Mouse (Mus musculus): Measurements from ENCODE around the gene Bag3. TPM values are rescaled to one million over a fixed set of nuclear protein-coding genes. Genes with fewer than 3 reads are reported as not detected.

Bag3 gene
- polyA plus RNA-seq, 1 experiment from 2014 or later, result 26.9 TPM

- 71% methylated on average over 3 of the region's 3 CpGs for WGBS
- Histone ChIP-seq H3K9ac (ENCODE audit: low read length) (no peak overlapping the region), H3K4me2 (ENCODE audit: low read length) (no peak overlapping the region), H3K27ac (replicated peaks in 1 of 2; ENCODE audit: control insufficient read depth in 1 of 2, insufficient read depth in 1 of 2, low read depth in 2 of 2, low read length in 2 of 2) (no peak overlapping the region), H3K27me3 (ENCODE audit: control insufficient read depth, insufficient read depth, low read length) (no peaks in the 10 kb centered on the region), H3K4me3 (ENCODE audit: control insufficient read depth in 1 of 2, insufficient read depth in 1 of 2, low read depth in 1 of 2, low read length in 2 of 2) (no peak overlapping the region), H3K9me3 (ENCODE audit: control insufficient read depth, low read length) (no peaks in the 10 kb centered on the region), H3K36me3 (ENCODE audit: control insufficient read depth, insufficient read depth, low read length) (peaks cover 25% of the 10 kb centered on the region), H3K4me1 (ENCODE audit: control insufficient read depth in 2 of 2, insufficient read depth in 2 of 2, low read length in 2 of 2) (peaks cover 15 to 34% of the 10 kb centered on the region in 2 experiments)
- no peak for ATAC-seq (ENCODE audit: insufficient number of reproducible peaks, insufficient read depth, low FRiP score, low read depth)
These were observed 27.7 kb downstream of the Bag3 start for GRCm38 (mm10) chr7:128551087-128551457.

GRCm38 (mm10) chr7:128553105-128553705, 29.8 kb downstream of the Bag3 start:
- Histone ChIP-seq H3K27ac (replicated peaks in 1 of 2; ENCODE audit: control insufficient read depth in 1 of 2, insufficient read depth in 1 of 2, low read depth in 2 of 2, low read length in 2 of 2) (peak overlapping the region in 1 of 2 experiments; percentile 41; a peak in 2 of 4 replicates), H3K9me3 (ENCODE audit: control insufficient read depth, low read length) (no peaks in the 10 kb centered on the region), H3K27me3 (ENCODE audit: control insufficient read depth, insufficient read depth, low read length) (no peaks in the 10 kb centered on the region), H3K36me3 (ENCODE audit: control insufficient read depth, insufficient read depth, low read length) (peaks cover 4% of the 10 kb centered on the region), H3K4me2 (ENCODE audit: low read length) (no peak overlapping the region), H3K4me1 (ENCODE audit: control insufficient read depth in 2 of 2, insufficient read depth in 2 of 2, low read length in 2 of 2) (peaks cover 15 to 34% of the 10 kb centered on the region in 2 experiments), H3K4me3 (ENCODE audit: control insufficient read depth in 1 of 2, insufficient read depth in 1 of 2, low read depth in 1 of 2, low read length in 2 of 2) (no peak overlapping the region), H3K9ac (ENCODE audit: low read length) (no peak overlapping the region; the same call in 1 of the 2 replicates)
- no peak for ATAC-seq (ENCODE audit: insufficient number of reproducible peaks, insufficient read depth, low FRiP score, low read depth)
- WGBS, result 19% methylated on average over 3 of the region's 3 CpGs

- Histone ChIP-seq H3K4me2 (ENCODE audit: low read length) (no peak overlapping the region), H3K4me1 (ENCODE audit: control insufficient read depth in 2 of 2, insufficient read depth in 2 of 2, low read length in 2 of 2) (peaks cover 9 to 22% of the 10 kb centered on the region in 2 experiments), H3K9me3 (ENCODE audit: control insufficient read depth, low read length) (no peaks in the 10 kb centered on the region), H3K27ac (replicated peaks in 1 of 2; ENCODE audit: control insufficient read depth in 1 of 2, insufficient read depth in 1 of 2, low read depth in 2 of 2, low read length in 2 of 2) (no peak overlapping the region), H3K36me3 (ENCODE audit: control insufficient read depth, insufficient read depth, low read length) (no peaks in the 10 kb centered on the region), H3K9ac (ENCODE audit: low read length) (no peak overlapping the region), H3K27me3 (ENCODE audit: control insufficient read depth, insufficient read depth, low read length) (no peaks in the 10 kb centered on the region), H3K4me3 (ENCODE audit: control insufficient read depth in 1 of 2, insufficient read depth in 1 of 2, low read depth in 1 of 2, low read length in 2 of 2) (no peak overlapping the region)
- WGBS, result 57% methylated on average over 6 of the region's 6 CpGs
- 0 out of 2 replicates have a peak, but pooled peaks have one; percentile 7 for ATAC-seq (ENCODE audit: insufficient number of reproducible peaks, insufficient read depth, low FRiP score, low read depth)
These were observed 31.1 kb downstream of the Bag3 start for GRCm38 (mm10) chr7:128554502-128554901.

GRCm38 (mm10) chr7:128555141-128555750, 31.8 kb downstream of the Bag3 start:
- H3K27me3 ChIP-seq (ENCODE audit: control insufficient read depth, insufficient read depth, low read length), result no peaks in the 10 kb centered on the region
- no peak for ATAC-seq (ENCODE audit: insufficient number of reproducible peaks, insufficient read depth, low FRiP score, low read depth)
- WGBS, result 85% methylated on average over 5 of the region's 5 CpGs
- no peaks in the 10 kb centered on the region for H3K9me3 ChIP-seq (ENCODE audit: control insufficient read depth, low read length)
- no peak overlapping the region for H3K4me2 ChIP-seq (ENCODE audit: low read length)
- no peak overlapping the region for H3K9ac ChIP-seq (ENCODE audit: low read length)
- no peak overlapping the region for H3K27ac ChIP-seq (replicated peaks in 1 of 2; ENCODE audit: control insufficient read depth in 1 of 2, insufficient read depth in 1 of 2, low read depth in 2 of 2, low read length in 2 of 2)
- no peak overlapping the region for H3K4me3 ChIP-seq (ENCODE audit: control insufficient read depth in 1 of 2, insufficient read depth in 1 of 2, low read depth in 1 of 2, low read length in 2 of 2)
- peaks cover 5 to 15% of the 10 kb centered on the region in 2 experiments for H3K4me1 ChIP-seq (ENCODE audit: control insufficient read depth in 2 of 2, insufficient read depth in 2 of 2, low read length in 2 of 2)
- no peaks in the 10 kb centered on the region for H3K36me3 ChIP-seq (ENCODE audit: control insufficient read depth, insufficient read depth, low read length)

GRCm38 (mm10) chr7:128556923-128557430, 33.6 kb downstream of the Bag3 start:
- WGBS, result 68% methylated on average over 1 of the region's 1 CpGs
- Histone ChIP-seq H3K27me3 (ENCODE audit: control insufficient read depth, insufficient read depth, low read length) (no peaks in the 10 kb centered on the region), H3K9ac (ENCODE audit: low read length) (no peak overlapping the region), H3K36me3 (ENCODE audit: control insufficient read depth, insufficient read depth, low read length) (no peaks in the 10 kb centered on the region), H3K4me1 (ENCODE audit: control insufficient read depth in 2 of 2, insufficient read depth in 2 of 2, low read length in 2 of 2) (peaks cover 3 to 10% of the 10 kb centered on the region in 2 experiments; a peak in 3 of 4 replicates), H3K9me3 (ENCODE audit: control insufficient read depth, low read length) (no peaks in the 10 kb centered on the region), H3K4me2 (ENCODE audit: low read length) (no peak overlapping the region), H3K4me3 (ENCODE audit: control insufficient read depth in 1 of 2, insufficient read depth in 1 of 2, low read depth in 1 of 2, low read length in 2 of 2) (no peak overlapping the region), H3K27ac (replicated peaks in 1 of 2; ENCODE audit: control insufficient read depth in 1 of 2, insufficient read depth in 1 of 2, low read depth in 2 of 2, low read length in 2 of 2) (no peak overlapping the region)
- no peak for ATAC-seq (ENCODE audit: insufficient number of reproducible peaks, insufficient read depth, low FRiP score, low read depth)

GRCm38 (mm10) chr7:128563373-128563772, 40.0 kb downstream of the Bag3 start:
- H3K4me1 ChIP-seq (ENCODE audit: control insufficient read depth in 2 of 2, insufficient read depth in 2 of 2, low read length in 2 of 2), result peaks cover 0 to 2% of the 10 kb centered on the region in 2 experiments; a peak in 1 of 4 replicates
- H3K27ac ChIP-seq (replicated peaks in 1 of 2; ENCODE audit: control insufficient read depth in 1 of 2, insufficient read depth in 1 of 2, low read depth in 2 of 2, low read length in 2 of 2), result no peak overlapping the region
- WGBS, result 43% methylated on average over 4 of the region's 4 CpGs
- H3K4me2 ChIP-seq (ENCODE audit: low read length), result no peak overlapping the region
- ATAC-seq (ENCODE audit: insufficient number of reproducible peaks, insufficient read depth, low FRiP score, low read depth), result no peak
- no peaks in the 10 kb centered on the region for H3K27me3 ChIP-seq (ENCODE audit: control insufficient read depth, insufficient read depth, low read length)
- no peak overlapping the region for H3K9ac ChIP-seq (ENCODE audit: low read length)
- H3K36me3 ChIP-seq (ENCODE audit: control insufficient read depth, insufficient read depth, low read length), result no peaks in the 10 kb centered on the region
- H3K9me3 ChIP-seq (ENCODE audit: control insufficient read depth, low read length), result no peaks in the 10 kb centered on the region
- no peak overlapping the region for H3K4me3 ChIP-seq (ENCODE audit: control insufficient read depth in 1 of 2, insufficient read depth in 1 of 2, low read depth in 1 of 2, low read length in 2 of 2)

- no peak overlapping the region for H3K27ac ChIP-seq (replicated peaks in 1 of 2; ENCODE audit: control insufficient read depth in 1 of 2, insufficient read depth in 1 of 2, low read depth in 2 of 2, low read length in 2 of 2)
- no peak overlapping the region for H3K4me3 ChIP-seq (ENCODE audit: control insufficient read depth in 1 of 2, insufficient read depth in 1 of 2, low read depth in 1 of 2, low read length in 2 of 2)
- H3K9ac ChIP-seq (ENCODE audit: low read length), result no peak overlapping the region
- H3K9me3 ChIP-seq (ENCODE audit: control insufficient read depth, low read length), result no peaks in the 10 kb centered on the region
- no peaks in the 10 kb centered on the region for H3K36me3 ChIP-seq (ENCODE audit: control insufficient read depth, insufficient read depth, low read length)
- H3K4me2 ChIP-seq (ENCODE audit: low read length), result no peak overlapping the region
- H3K27me3 ChIP-seq (ENCODE audit: control insufficient read depth, insufficient read depth, low read length), result no peaks in the 10 kb centered on the region
- ATAC-seq (ENCODE audit: insufficient number of reproducible peaks, insufficient read depth, low FRiP score, low read depth), result no peak
- WGBS, result 76% methylated on average over 7 of the region's 7 CpGs
- peaks cover 0 to 2% of the 10 kb centered on the region in 2 experiments; a peak in 1 of 4 replicates for H3K4me1 ChIP-seq (ENCODE audit: control insufficient read depth in 2 of 2, insufficient read depth in 2 of 2, low read length in 2 of 2)
These were observed 42.9 kb downstream of the Bag3 start for GRCm38 (mm10) chr7:128566311-128566710.

Measured in heart, embryonic 14.5 days (tissue).